ENCODE assay signal across 11 mouse cellular contexts in genomic region chr16:57984111-57984510, GRCm38 (mm10).
"Had no signal": no experiment of that assay in that cellular context is flagged by ENCODE, and none has a peak within 500 bp of the region (broad histone marks: within the 10 kb centered on the region; RNA-seq: fewer than 3 reads in every experiment).

No protein-coding gene starts in this region.

- H3K4me3 ChIP-seq: limb, embryonic 13.5 days; liver, embryonic 12.5 days; lung, embryonic 15.5 days; midbrain, embryonic 13.5 days; stomach, embryonic 15.5 days had no signal

- H3K27ac ChIP-seq: limb, embryonic 13.5 days; liver, embryonic 12.5 days; lung, embryonic 15.5 days; midbrain, embryonic 13.5 days; stomach, embryonic 15.5 days had no signal

- ATAC-seq: intestine, embryonic 16.5 days; liver, embryonic 12.5 days; midbrain, embryonic 13.5 days had no signal

- DNase-seq: kidney, adult 2 months; left cerebral cortex, postnatal 4 days; right cerebral cortex, postnatal 14 days; thymus, adult 2 months; thymus, postnatal 25 days had no signal

- H3K36me3 ChIP-seq: limb, embryonic 13.5 days; liver, embryonic 12.5 days; lung, embryonic 15.5 days; midbrain, embryonic 13.5 days; stomach, embryonic 15.5 days had no signal

- H3K4me2 ChIP-seq: limb, embryonic 13.5 days; liver, embryonic 12.5 days; lung, embryonic 15.5 days; midbrain, embryonic 13.5 days; stomach, embryonic 15.5 days had no signal

- H3K27me3 ChIP-seq: limb, embryonic 13.5 days; liver, embryonic 12.5 days; lung, embryonic 15.5 days; midbrain, embryonic 13.5 days; stomach, embryonic 15.5 days had no signal

- H3K4me1 ChIP-seq: liver, embryonic 12.5 days; lung, embryonic 15.5 days; midbrain, embryonic 13.5 days; stomach, embryonic 15.5 days had no signal

- H3K9me3 ChIP-seq: limb, embryonic 13.5 days; liver, embryonic 12.5 days; lung, embryonic 15.5 days; midbrain, embryonic 13.5 days; stomach, embryonic 15.5 days had no signal

- H3K9ac ChIP-seq: limb, embryonic 13.5 days; liver, embryonic 12.5 days; lung, embryonic 15.5 days; midbrain, embryonic 13.5 days; stomach, embryonic 15.5 days had no signal
